In genomic region chr12:8343381-8343780, GRCm38 (mm10) we compare ENCODE assay signal across 33 mouse cellular contexts. TPM values are rescaled to one million over a fixed set of nuclear protein-coding genes. Genes with fewer than 3 reads are reported as not detected.
"Had no signal": no experiment of that assay in that cellular context is flagged by ENCODE, and none has a peak within 500 bp of the region (broad histone marks: within the 10 kb centered on the region; RNA-seq: fewer than 3 reads in every experiment).

No protein-coding gene starts in this region.

- DNase-seq: cerebellum, adult 18-20 months; cerebellum, adult 2 months; cerebellum, adult 8-10 months; cerebellum, adult 9-10 months; cerebellum, adult 9-11 months; cerebellum, postnatal 10 days; cerebellum, postnatal 14 days; cerebellum, postnatal 25 days; cerebellum, postnatal 36 days; embryo, embryonic 11 days; forebrain, postnatal 0 days; gastrocnemius, adult 2 months; gastrocnemius, postnatal 10 days; gastrocnemius, postnatal 25 days; gastrocnemius, postnatal 36 days; heart, adult 18-20 months had no signal

- H3K9ac ChIP-seq: embryonic facial prominence, embryonic 12.5 days; embryonic facial prominence, embryonic 13.5 days; embryonic facial prominence, embryonic 15.5 days; forebrain, embryonic 12.5 days; forebrain, embryonic 13.5 days; forebrain, embryonic 15.5 days; forebrain, postnatal 0 days had no signal

- H3K4me3 ChIP-seq: embryonic facial prominence, embryonic 10.5 days; embryonic facial prominence, embryonic 12.5 days; embryonic facial prominence, embryonic 13.5 days; embryonic facial prominence, embryonic 15.5 days; erythroblast, embryonic 14.5 days; forebrain, embryonic 10.5 days; forebrain, embryonic 12.5 days; forebrain, embryonic 13.5 days; forebrain, embryonic 15.5 days; gastrocnemius, adult 2 months had no signal

- H3K4me1 ChIP-seq: forebrain, embryonic 15.5 days had no signal

- H3K27ac ChIP-seq: embryonic facial prominence, embryonic 12.5 days; embryonic facial prominence, embryonic 13.5 days; embryonic facial prominence, embryonic 15.5 days; forebrain, embryonic 10.5 days; forebrain, embryonic 12.5 days; forebrain, embryonic 13.5 days; forebrain, embryonic 15.5 days had no signal

- H3K27me3 ChIP-seq: embryonic facial prominence, embryonic 12.5 days; embryonic facial prominence, embryonic 13.5 days; embryonic facial prominence, embryonic 15.5 days; forebrain, embryonic 12.5 days; forebrain, embryonic 13.5 days; forebrain, embryonic 15.5 days had no signal

RNA-seq across cellular contexts. Expression of gene Gdf7, which starts 41.6 kb away (rescaled TPM):
- total RNA-seq: common myeloid progenitor, adult 5-6 weeks; gastrocnemius, adult 18-20 months; gastrocnemius, adult 2 months; gastrocnemius, adult 8-10 months; gastrocnemius, postnatal 10 days; gastrocnemius, postnatal 25 days; gastrocnemius, postnatal 36 days; gastrocnemius, postnatal 4 days; granulocyte monocyte progenitor cell, adult 5-6 weeks had no signal
- polyA plus RNA-seq: erythroblast, embryonic 14.5 days; forebrain, embryonic 10.5 days; forebrain, embryonic 11.5 days; forebrain, embryonic 13.5 days; forebrain, embryonic 14.5 days; forebrain, embryonic 16.5 days had no signal
